Mouse (Mus musculus) heart, postnatal 14 days (tissue): ENCODE measurements at regions not wholly inside any gene's neighbourhood (a gene's known extent, or its start where the extent isn't known, plus 50 kb on each side); places are given as distances from the start of the nearest gene placed in this dataset.

Experiments
- DNase-seq, 2 experiments: peaks; one replicate each; pipeline ENCODE4 v3.0.0; 2021 to 2022
- intact Hi-C: fragments of 180-260 bp; cut with DNase I; formaldehyde crosslinking; loops from one replicate; pipeline ENCODE4 v1.15.1; 2025

GRCm38 (mm10) chr8:79522040-79522439, 117.4 kb upstream of the Otud4 start:
- intact Hi-C loops: no loop called here

DNA sequence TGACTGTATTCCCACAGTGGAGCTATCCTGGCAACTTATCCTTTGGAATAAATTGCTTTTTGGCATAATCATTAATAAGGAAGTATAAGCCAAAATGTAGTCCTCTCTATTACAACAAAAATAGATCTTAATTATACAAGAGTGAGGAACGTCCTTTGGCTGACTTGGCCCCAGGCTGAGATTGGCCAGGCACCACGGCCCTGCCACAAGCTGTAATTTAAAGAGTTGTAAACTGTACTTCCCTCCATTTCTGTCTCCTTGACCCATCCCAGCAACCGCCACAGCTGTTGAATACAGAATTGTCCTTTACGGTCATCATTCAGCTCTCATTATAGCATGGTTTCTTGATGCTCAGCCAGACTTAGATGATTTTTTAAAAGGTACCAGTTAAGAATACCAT, 119.6 kb upstream of the Smad1 start:
- intact Hi-C loops: no loop called here
- no peak for DNase-seq

More at GRCm38 (mm10) chr8:79522040-79522439, 117.4 kb upstream of the Otud4 start:
- DNase-seq: no peak

DNA sequence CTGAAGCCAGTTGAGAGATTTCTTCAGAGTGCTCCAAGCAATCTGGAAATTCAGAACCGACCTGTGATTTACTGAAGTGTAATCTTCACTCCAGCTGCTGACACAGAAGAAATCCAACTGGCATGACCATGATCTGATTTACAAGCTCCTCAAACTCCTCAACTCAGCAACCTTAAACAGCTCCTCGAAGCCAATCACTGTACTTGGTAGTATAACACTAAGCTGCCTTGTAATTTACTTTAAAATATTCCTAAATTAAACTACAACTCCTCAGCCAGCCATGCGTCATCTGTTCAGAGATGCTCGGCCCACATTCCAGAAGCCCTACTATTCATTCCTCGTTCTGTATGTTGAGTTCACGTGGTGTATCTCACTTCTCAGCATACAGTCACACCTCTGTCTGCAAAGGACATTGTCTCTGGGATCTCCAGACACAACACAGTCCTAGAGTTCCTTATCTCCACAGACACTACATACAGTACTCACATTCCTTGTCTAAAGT, 116.0 kb upstream of the Smad1 start:
- intact Hi-C loops: no loop called here
- no peak for DNase-seq

GRCm38 (mm10) chr8:79514655-79515278, 115.4 kb upstream of the Smad1 start:
- DNase-seq: no peak
- intact Hi-C loops: no loop called here

DNA sequence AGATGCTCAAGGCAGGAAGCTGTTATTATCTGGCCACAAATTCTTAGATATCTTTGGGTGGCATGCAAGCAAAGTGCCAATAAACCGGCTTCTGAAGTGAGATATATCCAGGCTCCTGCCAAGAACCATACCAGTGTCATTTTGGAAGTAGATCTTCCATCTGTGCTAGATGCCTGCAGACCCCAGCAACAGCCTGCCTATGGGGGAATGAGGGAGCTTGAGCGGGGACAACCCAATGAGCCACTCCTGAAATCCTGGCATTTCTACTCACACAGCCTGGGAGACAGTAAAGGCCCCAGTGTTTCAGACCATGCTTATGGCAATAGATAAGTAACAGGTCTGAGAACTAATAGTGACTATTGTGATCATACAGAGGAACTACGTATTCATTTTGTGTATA, 109.3 kb upstream of the Smad1 start:
- DNase-seq: no peak
- intact Hi-C loops: no loop called here

- intact Hi-C loops: no loop called here
- DNase-seq: no peak
Observed at GRCm38 (mm10) chr8:79505381-79505780, 106.1 kb upstream of the Smad1 start.

GRCm38 (mm10) chr8:79503906-79504305, 104.6 kb upstream of the Smad1 start:
- no peak for DNase-seq
- intact Hi-C loops: no loop called here

- intact Hi-C loops: no loop called here
- DNase-seq: no peak
Observed at GRCm38 (mm10) chr8:79502062-79502461, 102.7 kb upstream of the Smad1 start.

GRCm38 (mm10) chr8:79501238-79501637, 101.9 kb upstream of the Smad1 start:
- DNase-seq: peak; percentile 9 to 47
- intact Hi-C loops: no loop called here

- DNase-seq: no peak
- intact Hi-C loops: loop anchor here (5.0 kb wide), 2 partner anchors 63 to 97 kb away; no protein-coding TSS in a partner anchor
Observed at GRCm38 (mm10) chr8:79499258-79499657, 99.9 kb upstream of the Smad1 start.

DNA sequence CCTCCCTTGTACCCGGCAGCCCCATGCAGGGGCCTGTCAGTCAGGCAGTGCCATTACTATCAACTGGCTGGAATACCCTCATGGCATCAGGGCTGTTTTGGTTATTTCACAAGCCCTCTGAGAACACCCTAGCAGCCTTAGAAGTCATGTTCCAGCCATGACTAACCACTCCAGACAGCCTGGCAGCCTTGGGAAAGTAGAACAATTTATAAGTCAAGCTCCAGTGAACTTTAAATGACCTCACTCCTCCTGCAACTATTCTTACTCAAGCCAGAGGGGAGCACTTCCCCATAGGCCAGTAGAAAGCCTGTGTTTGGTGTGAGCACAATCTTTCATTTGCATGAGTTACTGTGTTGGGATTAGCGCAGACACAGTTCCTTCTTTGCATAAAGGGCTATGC, 99.3 kb upstream of the Smad1 start:
- peak in 1 of 2 experiments; percentile 10 for DNase-seq
- intact Hi-C loops: loop anchor here (5.0 kb wide), 2 partner anchors 64 to 96 kb away; no protein-coding TSS in a partner anchor

- DNase-seq: no peak
- intact Hi-C loops: loop anchor here (5.0 kb wide), 1 partner anchor 149 kb away; no protein-coding TSS in a partner anchor
Observed at GRCm38 (mm10) chr8:79491156-79491698, 91.9 kb upstream of the Smad1 start.

DNA sequence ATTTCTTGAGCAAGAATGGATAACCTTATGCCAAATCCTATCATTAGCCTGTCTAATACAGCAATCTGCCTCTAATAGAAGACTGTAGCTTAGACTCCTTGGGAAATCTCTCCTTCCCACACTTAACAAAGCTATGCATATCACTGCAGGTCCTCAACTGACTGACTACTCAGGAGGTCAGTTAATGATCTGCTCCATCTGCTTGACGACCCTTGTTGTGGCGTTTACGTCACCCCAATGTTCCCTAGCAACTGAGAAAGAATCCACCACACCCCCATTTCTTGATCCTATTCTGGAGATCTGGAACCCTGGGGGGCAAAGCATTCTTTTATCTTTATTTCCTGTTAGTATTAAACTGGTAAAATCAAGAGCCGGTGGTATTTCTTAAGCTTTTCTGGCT, 91.4 kb upstream of the Smad1 start:
- intact Hi-C loops: loop anchor here (5.0 kb wide), 1 partner anchor 148 kb away; no protein-coding TSS in a partner anchor
- no peak for DNase-seq

DNA sequence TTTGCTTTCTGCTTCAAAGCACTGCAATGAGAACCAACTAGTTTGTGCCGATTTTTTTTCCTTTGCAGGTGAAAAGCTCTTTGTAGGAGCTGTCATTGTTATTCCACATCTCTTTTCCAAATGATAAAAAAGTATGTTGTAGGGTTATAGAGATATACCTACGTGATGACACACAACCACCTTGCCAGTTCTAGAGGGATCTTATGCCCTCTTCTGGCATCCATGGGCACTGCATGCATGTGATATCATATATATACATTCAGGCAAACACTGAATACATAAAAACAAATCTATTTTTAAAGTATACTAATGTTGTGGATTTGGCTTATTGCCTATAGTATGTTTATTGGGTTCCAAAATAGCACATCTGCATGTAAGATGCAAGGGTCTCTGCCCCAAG, 89.5 kb upstream of the Smad1 start:
- intact Hi-C loops: loop anchor here (2.0 kb wide), 1 partner anchor 190 kb away; no protein-coding TSS in a partner anchor
- peak; percentile 15 to 24 for DNase-seq

DNA sequence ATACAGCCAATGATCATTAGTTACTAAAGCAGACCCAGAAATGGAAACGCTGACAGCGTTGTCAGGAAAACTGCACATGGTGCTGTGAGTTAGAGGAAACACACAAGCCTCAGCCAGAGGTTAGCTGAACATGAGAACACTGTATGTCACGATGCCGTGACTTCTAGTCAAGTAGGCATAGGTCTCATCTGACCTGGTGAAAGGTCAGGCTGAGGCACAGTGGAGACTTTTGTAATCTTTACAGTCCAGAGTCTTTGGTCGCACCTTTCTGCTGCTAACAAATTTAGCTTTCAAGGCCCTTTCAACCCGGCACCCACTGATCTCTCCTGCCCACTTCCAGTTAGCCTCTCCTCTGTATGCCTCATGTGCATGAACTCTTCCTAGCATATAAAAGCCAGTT, 88.3 kb upstream of the Smad1 start:
- DNase-seq: no peak
- intact Hi-C loops: no loop called here

GRCm38 (mm10) chr8:79479326-79479725, 80.0 kb upstream of the Smad1 start:
- DNase-seq: no peak
- intact Hi-C loops: no loop called here

DNA sequence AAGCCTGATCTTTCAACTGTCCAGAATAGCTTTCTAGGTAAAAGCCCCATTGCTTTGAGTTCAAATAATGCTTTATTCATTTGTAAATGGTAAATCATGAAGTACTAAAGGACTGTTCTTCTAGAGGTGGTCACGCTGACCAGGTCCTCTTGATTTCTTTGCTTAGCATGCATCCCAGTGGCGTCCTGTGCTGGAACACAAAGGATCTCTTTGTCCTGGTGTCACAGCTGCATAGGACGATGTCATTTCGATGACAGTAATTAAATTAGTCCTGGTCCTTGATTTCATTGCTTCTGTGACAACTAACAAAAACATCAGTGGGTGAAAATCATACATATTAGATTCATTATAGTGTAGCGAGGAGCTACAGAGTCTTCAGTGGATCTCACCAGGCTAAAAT, 76.7 kb upstream of the Smad1 start:
- intact Hi-C loops: no loop called here
- DNase-seq: no peak

DNA sequence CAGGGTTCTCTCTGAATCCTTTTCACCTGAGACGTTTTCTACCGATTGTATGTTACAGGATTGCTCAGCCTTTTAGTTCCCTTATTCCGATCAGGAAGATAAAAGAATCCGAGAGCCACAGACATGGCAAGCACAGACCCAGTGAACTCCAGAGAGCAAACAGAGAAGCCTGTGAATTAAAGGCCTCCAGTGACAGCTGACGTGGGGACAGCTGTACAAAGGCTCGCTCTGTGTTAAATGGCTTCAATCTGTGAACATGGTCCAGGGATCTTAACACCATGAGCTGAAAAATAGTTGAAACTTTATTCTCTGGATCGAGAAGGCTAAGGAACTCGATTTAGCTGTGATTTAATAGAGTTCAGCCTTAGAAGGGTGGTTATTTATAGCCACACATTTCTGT, 75.4 kb upstream of the Smad1 start:
- DNase-seq: no peak
- intact Hi-C loops: no loop called here

GRCm38 (mm10) chr8:79452101-79452500, 52.8 kb upstream of the Smad1 start:
- DNase-seq: no peak
- intact Hi-C loops: no loop called here

DNA sequence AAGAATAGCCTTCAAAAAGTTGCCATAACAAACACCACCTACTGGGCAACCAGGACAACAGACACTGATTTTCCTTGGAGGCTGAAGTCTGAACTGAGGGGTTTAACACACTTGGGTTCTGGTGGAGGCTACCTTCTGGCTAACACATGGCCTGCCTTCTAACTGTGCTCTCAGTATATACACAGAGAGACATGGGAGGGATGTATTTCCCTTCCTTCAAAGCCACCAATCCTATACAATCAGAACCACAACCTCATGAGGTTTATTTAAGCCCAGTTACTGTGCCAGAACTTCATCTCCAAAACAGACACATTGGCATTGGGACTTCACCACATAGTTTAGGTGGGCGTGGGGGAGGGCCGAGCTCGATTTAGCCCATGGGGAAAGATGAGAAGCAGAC, 50.1 kb upstream of the Smad1 start:
- intact Hi-C loops: no loop called here
- no peak for DNase-seq
